Mouse (Mus musculus): ENCODE results near the gene Ccdc6. TPM values are rescaled to one million over a fixed set of nuclear protein-coding genes. Genes with fewer than 3 reads are reported as not detected.
A peak's percentile ranks its signal among the peaks of the same experiment; 100 is the strongest.

Gene Ccdc6
- total RNA-seq (2021) (10 to 100 TPM; 26.3 to 28.5 TPM), polyA plus RNA-seq (2012; rRNA removed) (14.3 and 18.4 TPM in 2 replicates)
- long read RNA-seq, partial matches to known transcripts, result 0 of 7 reads
- long read RNA-seq, other reads (novel, unspliced or antisense), result 7 of 7 reads

DNA sequence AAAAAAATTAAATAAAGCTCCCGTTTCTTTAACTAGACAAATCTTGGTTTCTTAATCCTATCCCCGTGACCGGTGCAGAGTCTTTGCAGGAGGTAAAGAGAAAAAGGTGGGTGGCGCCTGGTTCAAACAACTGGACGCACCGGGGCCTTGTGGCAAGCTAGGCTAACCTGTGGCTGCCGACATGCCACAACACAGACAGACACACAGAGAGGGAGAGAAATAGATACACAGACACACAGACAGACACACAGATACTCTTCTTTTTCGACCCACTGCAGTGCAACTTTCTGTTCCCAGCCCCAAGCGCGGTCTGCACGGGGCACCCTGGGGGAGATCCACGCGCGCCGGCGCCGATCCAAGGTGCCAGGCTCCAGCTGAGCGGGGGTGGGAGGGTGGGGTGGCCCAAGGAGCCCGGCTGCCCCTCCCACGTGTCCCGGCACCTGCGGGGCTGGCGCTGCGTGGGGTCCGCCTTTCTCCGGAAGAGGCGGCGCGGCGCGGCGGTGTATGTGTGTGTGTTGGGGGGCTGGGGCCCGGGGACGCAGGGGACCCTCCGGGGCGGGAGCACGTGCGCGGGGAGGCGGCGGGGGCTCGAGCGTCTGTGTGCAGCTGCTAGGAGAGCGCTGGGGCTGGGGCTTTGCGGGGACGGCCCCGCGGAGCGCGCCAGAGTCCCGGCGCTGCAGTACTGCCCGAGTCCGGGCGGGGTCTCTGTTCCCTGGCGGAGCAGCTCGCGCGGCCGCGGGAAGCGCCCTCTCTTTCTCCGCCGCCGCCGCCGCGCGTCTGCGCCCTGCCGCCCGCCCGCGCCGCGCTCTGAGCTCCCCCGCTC is at the start of gene Ccdc6:
Gene Ccdc6, plus strand, starts transcription at position 756 of the 823 bp plus-strand sequence.
- H3K27me3 ChIP-seq (ENCODE audit: control insufficient read depth, insufficient read depth, low read length), result no peaks in the 10 kb centered on the region
- H3K4me3 ChIP-seq, result peak within 1 kb of the TSS; percentile 95
- TF ChIP-seq EP300 (IDR thresholded peaks at IDR 0.05; ENCODE audit: insufficient read depth, low read depth, low read length) (no peak), POLR2A (IDR thresholded peaks at IDR 0.05; ENCODE audit: insufficient read depth, low read depth, low read length) (0 out of 2 replicates have a peak, but pooled peaks have one; percentile 25), CTCF (IDR thresholded peaks at IDR 0.05) (peak; percentile 88)
- peak; percentile 92 to 93 for DNase-seq
- 2% methylated on average over 39 of the region's 77 CpGs for WGBS
- peak within 1 kb of the TSS; percentile 94 for H3K9ac ChIP-seq (ENCODE audit: low read depth, low read length)
- no peaks in the 10 kb centered on the region for H3K36me3 ChIP-seq (ENCODE audit: control insufficient read depth, insufficient read depth, low read length)
- H3K4me1 ChIP-seq (ENCODE audit: control insufficient read depth, insufficient read depth, low read length), result peaks cover 7% of the 10 kb centered on the region
- H3K79me2 ChIP-seq (replicated peaks; ENCODE audit: control insufficient read depth, insufficient read depth, low read length), result peaks cover 5% of the 10 kb centered on the region; the same call in 1 of the 2 replicates
- H3K27ac ChIP-seq, result peak within 1 kb of the TSS; percentile 75
- intact Hi-C loops (cut with DNase I), result loop anchor here (5.0 kb wide), 6 partner anchors 36 to 224 kb away; no protein-coding TSS in a partner anchor

DNA sequence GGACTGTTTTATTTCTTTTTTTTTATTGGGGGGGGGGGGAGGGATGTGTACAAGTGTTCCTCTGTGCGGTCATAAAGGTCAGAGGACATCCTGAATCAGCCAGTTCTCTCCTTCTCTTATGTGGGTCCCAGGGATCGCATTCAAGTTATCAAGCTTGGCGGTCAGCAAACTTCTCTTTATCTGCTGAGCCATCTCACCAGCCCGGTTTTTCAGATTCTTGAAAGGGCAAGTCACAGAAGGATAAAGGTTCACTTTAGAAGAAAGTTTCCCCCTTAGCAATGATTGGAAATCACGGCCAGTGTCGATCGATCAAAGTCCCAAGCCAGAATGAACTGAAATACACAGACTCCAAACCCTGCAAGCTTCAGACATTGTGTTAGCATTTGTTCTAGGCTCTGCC is 47.1 kb upstream of the Ccdc6 start:
- Histone ChIP-seq H3K36me3 (ENCODE audit: control insufficient read depth, insufficient read depth, low read length) (no peaks in the 10 kb centered on the region), H3K4me1 (ENCODE audit: control insufficient read depth, insufficient read depth, low read length) (no peaks in the 10 kb centered on the region), H3K9ac (ENCODE audit: low read depth, low read length) (no peak overlapping the region), H3K79me2 (replicated peaks; ENCODE audit: control insufficient read depth, insufficient read depth, low read length) (no peaks in the 10 kb centered on the region), H3K27me3 (ENCODE audit: control insufficient read depth, insufficient read depth, low read length) (no peaks in the 10 kb centered on the region), H3K4me3 (no peak overlapping the region), H3K27ac (no peak overlapping the region)
- intact Hi-C loops (cut with DNase I), result no loop called here
- WGBS, result 84% methylated on average over 7 of the region's 7 CpGs
- no peak for TF ChIP-seq POLR2A (IDR thresholded peaks at IDR 0.05; ENCODE audit: insufficient read depth, low read depth, low read length)
- TF ChIP-seq EP300 (IDR thresholded peaks at IDR 0.05; ENCODE audit: insufficient read depth, low read depth, low read length), result no peak
- no peak for TF ChIP-seq CTCF (IDR thresholded peaks at IDR 0.05)
- no peak for DNase-seq

DNA sequence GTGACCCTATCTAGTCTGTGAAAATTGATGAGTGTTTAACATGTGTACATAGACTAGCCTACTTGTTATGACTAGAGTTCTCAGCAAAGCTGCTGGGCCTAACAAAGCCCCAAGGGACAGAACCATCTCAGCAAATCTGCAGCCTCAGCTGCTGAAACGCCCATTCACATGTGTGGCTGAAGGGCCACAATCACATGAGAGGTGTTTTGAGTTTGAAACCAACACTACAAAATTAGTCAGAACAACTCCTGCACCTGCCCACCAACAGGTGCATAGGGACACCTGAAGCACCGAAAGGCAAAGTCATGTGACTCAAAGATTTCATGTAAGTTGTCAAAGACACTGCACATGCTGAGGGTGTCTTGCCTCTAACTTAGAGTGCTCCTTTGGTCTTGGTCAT is 41.6 kb upstream of the Ccdc6 start:
- intact Hi-C loops (cut with DNase I), result no loop called here
- Histone ChIP-seq H3K4me3 (no peak overlapping the region), H3K4me1 (ENCODE audit: control insufficient read depth, insufficient read depth, low read length) (no peaks in the 10 kb centered on the region), H3K27me3 (ENCODE audit: control insufficient read depth, insufficient read depth, low read length) (no peaks in the 10 kb centered on the region), H3K36me3 (ENCODE audit: control insufficient read depth, insufficient read depth, low read length) (no peaks in the 10 kb centered on the region), H3K27ac (no peak overlapping the region), H3K79me2 (replicated peaks; ENCODE audit: control insufficient read depth, insufficient read depth, low read length) (no peaks in the 10 kb centered on the region), H3K9ac (ENCODE audit: low read depth, low read length) (no peak overlapping the region)
- TF ChIP-seq POLR2A (IDR thresholded peaks at IDR 0.05; ENCODE audit: insufficient read depth, low read depth, low read length) (no peak), CTCF (IDR thresholded peaks at IDR 0.05) (no peak), EP300 (IDR thresholded peaks at IDR 0.05; ENCODE audit: insufficient read depth, low read depth, low read length) (no peak)
- no peak for DNase-seq
- 95% methylated on average over 2 of the region's 2 CpGs for WGBS

DNA sequence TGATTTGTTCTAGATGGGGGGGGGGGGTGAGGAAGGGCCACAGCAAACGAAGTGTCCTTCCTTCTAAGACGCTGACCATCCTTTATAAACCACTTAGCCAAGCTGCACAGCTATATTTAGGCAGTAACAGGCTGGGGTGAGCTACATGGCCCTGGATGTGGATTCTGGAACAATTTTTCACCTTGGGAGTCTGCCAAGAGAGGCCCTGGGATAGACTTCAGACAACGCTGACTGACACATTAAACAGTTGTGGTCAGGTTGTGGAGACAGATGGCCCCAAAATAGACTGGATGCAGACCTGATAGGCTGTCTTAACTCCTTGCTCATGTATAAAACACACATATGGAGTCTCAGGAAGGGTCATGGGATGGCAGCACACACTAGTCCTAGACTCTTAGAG is 39.9 kb upstream of the Ccdc6 start:
- peak in 1 of 2 experiments; percentile 45 for DNase-seq
- Histone ChIP-seq H3K27me3 (ENCODE audit: control insufficient read depth, insufficient read depth, low read length) (no peaks in the 10 kb centered on the region), H3K4me1 (ENCODE audit: control insufficient read depth, insufficient read depth, low read length) (no peaks in the 10 kb centered on the region), H3K79me2 (replicated peaks; ENCODE audit: control insufficient read depth, insufficient read depth, low read length) (no peaks in the 10 kb centered on the region), H3K27ac (no peak overlapping the region), H3K36me3 (ENCODE audit: control insufficient read depth, insufficient read depth, low read length) (no peaks in the 10 kb centered on the region), H3K4me3 (no peak overlapping the region), H3K9ac (ENCODE audit: low read depth, low read length) (no peak overlapping the region)
- intact Hi-C loops (cut with DNase I), result no loop called here
- WGBS, result 26% methylated on average over 3 of the region's 3 CpGs
- no peak for TF ChIP-seq CTCF (IDR thresholded peaks at IDR 0.05)
- TF ChIP-seq POLR2A (IDR thresholded peaks at IDR 0.05; ENCODE audit: insufficient read depth, low read depth, low read length), result no peak
- TF ChIP-seq EP300 (IDR thresholded peaks at IDR 0.05; ENCODE audit: insufficient read depth, low read depth, low read length), result no peak

DNA sequence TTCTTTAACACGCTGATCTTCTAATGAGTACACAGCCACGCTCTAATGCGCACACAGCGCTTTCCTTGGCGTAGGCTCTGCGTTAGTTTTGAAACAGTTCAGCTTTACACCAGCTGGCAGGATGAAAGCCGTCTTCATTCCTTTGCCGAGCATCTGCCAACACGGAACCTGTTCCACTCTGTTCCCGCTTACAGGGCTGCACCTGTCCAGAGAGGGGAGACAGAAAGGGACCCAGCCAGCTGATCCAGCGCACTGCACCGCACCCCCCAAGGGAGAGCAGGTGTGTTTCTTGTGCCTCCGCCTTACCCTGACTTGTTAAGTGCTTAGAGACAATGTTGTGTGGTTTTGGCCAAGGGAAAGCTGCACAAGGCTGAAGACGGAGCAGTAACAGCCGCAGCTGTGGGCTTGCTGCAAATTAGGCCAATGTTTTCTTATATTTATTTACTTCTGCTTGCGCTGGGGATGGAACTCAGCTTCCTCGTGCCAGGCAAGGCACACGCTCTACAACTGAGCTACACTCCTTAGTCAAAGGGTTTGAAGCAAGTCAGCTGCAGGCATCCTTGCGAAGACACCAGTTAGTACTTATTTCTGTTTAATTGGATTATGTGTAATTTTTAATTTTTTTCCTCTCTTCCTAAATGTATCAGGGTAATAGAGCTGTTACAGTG is 36.8 kb upstream of the Ccdc6 start:
- 76% methylated on average over 19 of the region's 19 CpGs for WGBS
- Histone ChIP-seq H3K36me3 (ENCODE audit: control insufficient read depth, insufficient read depth, low read length) (no peaks in the 10 kb centered on the region), H3K79me2 (replicated peaks; ENCODE audit: control insufficient read depth, insufficient read depth, low read length) (no peaks in the 10 kb centered on the region), H3K9ac (ENCODE audit: low read depth, low read length) (no peak overlapping the region), H3K4me1 (ENCODE audit: control insufficient read depth, insufficient read depth, low read length) (no peaks in the 10 kb centered on the region), H3K27me3 (ENCODE audit: control insufficient read depth, insufficient read depth, low read length) (no peaks in the 10 kb centered on the region), H3K4me3 (no peak overlapping the region), H3K27ac (no peak overlapping the region)
- TF ChIP-seq POLR2A (IDR thresholded peaks at IDR 0.05; ENCODE audit: insufficient read depth, low read depth, low read length), result no peak
- TF ChIP-seq CTCF (IDR thresholded peaks at IDR 0.05), result no peak
- no peak for TF ChIP-seq EP300 (IDR thresholded peaks at IDR 0.05; ENCODE audit: insufficient read depth, low read depth, low read length)
- peak in 1 of 2 experiments; percentile 9 for DNase-seq
- intact Hi-C loops (cut with DNase I), result no loop called here
